Mouse (Mus musculus): ENCODE measurements around the gene Dlgap4. TPM values are rescaled to one million over a fixed set of nuclear protein-coding genes. Genes with fewer than 3 reads are reported as not detected.
A peak's percentile ranks its signal among the peaks of the same experiment; 100 is the strongest.

The Dlgap4 gene
- polyA plus RNA-seq, 1 experiment from 2014 or later: 270 TPM

DNA sequence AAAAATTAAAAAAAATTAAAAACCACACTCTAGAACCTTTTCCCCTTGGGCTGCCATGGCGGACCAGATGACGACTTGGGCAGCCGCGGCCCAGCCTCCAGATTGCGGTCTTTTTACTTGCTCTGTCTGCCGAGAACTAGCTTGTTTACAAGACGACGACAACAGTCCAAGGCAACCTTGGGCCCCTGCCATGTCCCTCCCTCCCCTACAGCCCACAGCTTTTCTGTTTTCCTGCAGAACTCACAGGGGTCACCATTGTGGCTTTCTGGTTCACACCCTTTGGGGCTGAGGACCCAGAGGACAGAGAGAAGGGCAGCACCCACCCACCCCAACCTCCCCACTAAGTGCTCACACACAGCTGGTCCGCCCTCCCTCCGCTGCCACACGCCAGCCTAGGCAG lies 149.6 kb downstream of the Dlgap4 start:
- H3K36me3 ChIP-seq (ENCODE audit: control insufficient read depth, insufficient read depth, low read length): peaks cover 45% of the 10 kb centered on the region

DNA sequence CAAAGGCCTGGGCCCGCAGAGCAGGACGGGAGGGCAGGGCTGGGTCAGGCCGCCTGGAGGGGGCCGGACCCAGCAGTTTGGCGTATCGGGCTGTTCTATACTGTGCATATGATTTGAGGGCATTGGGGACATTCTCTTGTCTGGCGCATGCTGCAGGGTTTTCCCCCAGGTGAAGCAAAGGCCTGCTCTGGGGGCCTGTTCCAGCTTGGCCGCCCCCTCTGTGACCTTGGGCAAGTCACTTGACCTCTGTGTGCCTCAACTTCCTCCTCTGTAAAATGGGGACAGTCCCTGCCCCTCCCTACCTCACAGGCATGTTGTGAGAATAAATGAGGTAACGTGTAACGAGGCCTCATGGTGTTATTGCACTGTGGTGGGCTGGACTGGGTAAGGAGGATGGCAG lies 150.5 kb downstream of the Dlgap4 start:
- 91% methylated on average over 10 of the region's 10 CpGs for WGBS
- ATAC-seq: no peak
- Histone ChIP-seq H3K36me3 (ENCODE audit: control insufficient read depth, insufficient read depth, low read length) (peaks cover 37% of the 10 kb centered on the region), H3K4me1 (ENCODE audit: control insufficient read depth, insufficient read depth, low read length) (no peaks in the 10 kb centered on the region), H3K9me3 (replicated peaks; ENCODE audit: control insufficient read depth, low read length, poor library complexity, severe bottlenecking) (no peaks in the 10 kb centered on the region), H3K27me3 (ENCODE audit: control insufficient read depth, insufficient read depth, low read depth, low read length) (no peaks in the 10 kb centered on the region), H3K27ac (ENCODE audit: low read length) (no peak overlapping the region), H3K9ac (ENCODE audit: low read depth, low read length) (no peak overlapping the region), H3K4me3 (ENCODE audit: low read depth, low read length) (no peak overlapping the region), H3K4me2 (ENCODE audit: low read length) (no peak overlapping the region)

More for the DNA sequence above, 149.6 kb downstream of the Dlgap4 start:
- Histone ChIP-seq H3K27ac (ENCODE audit: low read length) (no peak overlapping the region), H3K4me1 (ENCODE audit: control insufficient read depth, insufficient read depth, low read length) (no peaks in the 10 kb centered on the region), H3K9ac (ENCODE audit: low read depth, low read length) (no peak overlapping the region), H3K4me3 (ENCODE audit: low read depth, low read length) (no peak overlapping the region), H3K9me3 (replicated peaks; ENCODE audit: control insufficient read depth, low read length, poor library complexity, severe bottlenecking) (no peaks in the 10 kb centered on the region), H3K27me3 (ENCODE audit: control insufficient read depth, insufficient read depth, low read depth, low read length) (no peaks in the 10 kb centered on the region), H3K4me2 (ENCODE audit: low read length) (no peak overlapping the region)
- no peak for ATAC-seq
- WGBS: 84% methylated on average over 11 of the region's 11 CpGs

- WGBS: 62% methylated on average over 4 of the region's 4 CpGs
- Histone ChIP-seq H3K27me3 (ENCODE audit: control insufficient read depth, insufficient read depth, low read depth, low read length) (no peaks in the 10 kb centered on the region), H3K9me3 (replicated peaks; ENCODE audit: control insufficient read depth, low read length, poor library complexity, severe bottlenecking) (no peaks in the 10 kb centered on the region), H3K4me1 (ENCODE audit: control insufficient read depth, insufficient read depth, low read length) (no peaks in the 10 kb centered on the region), H3K4me3 (ENCODE audit: low read depth, low read length) (no peak overlapping the region), H3K36me3 (ENCODE audit: control insufficient read depth, insufficient read depth, low read length) (peaks cover 30% of the 10 kb centered on the region), H3K27ac (ENCODE audit: low read length) (no peak overlapping the region), H3K4me2 (ENCODE audit: low read length) (no peak overlapping the region), H3K9ac (ENCODE audit: low read depth, low read length) (no peak overlapping the region)
- ATAC-seq: no peak
Measured at GRCm38 (mm10) chr2:156764747-156765146, 151.2 kb downstream of the Dlgap4 start.

- no peak overlapping the region for H3K9ac ChIP-seq (ENCODE audit: low read depth, low read length)
- no peak overlapping the region for H3K27ac ChIP-seq (ENCODE audit: low read length)
- no peak overlapping the region for H3K4me2 ChIP-seq (ENCODE audit: low read length)
- H3K9me3 ChIP-seq (replicated peaks; ENCODE audit: control insufficient read depth, low read length, poor library complexity, severe bottlenecking): no peaks in the 10 kb centered on the region
- 90% methylated on average over 8 of the region's 8 CpGs for WGBS
- H3K27me3 ChIP-seq (ENCODE audit: control insufficient read depth, insufficient read depth, low read depth, low read length): no peaks in the 10 kb centered on the region
- peaks cover 29% of the 10 kb centered on the region for H3K36me3 ChIP-seq (ENCODE audit: control insufficient read depth, insufficient read depth, low read length)
- H3K4me3 ChIP-seq (ENCODE audit: low read depth, low read length): no peak overlapping the region
- ATAC-seq: no peak
- no peaks in the 10 kb centered on the region for H3K4me1 ChIP-seq (ENCODE audit: control insufficient read depth, insufficient read depth, low read length)
Measured at GRCm38 (mm10) chr2:156765593-156765992, 152.1 kb downstream of the Dlgap4 start.

- Histone ChIP-seq H3K4me2 (ENCODE audit: low read length) (no peak overlapping the region), H3K9ac (ENCODE audit: low read depth, low read length) (no peak overlapping the region), H3K27ac (ENCODE audit: low read length) (no peak overlapping the region), H3K4me1 (ENCODE audit: control insufficient read depth, insufficient read depth, low read length) (no peaks in the 10 kb centered on the region), H3K27me3 (ENCODE audit: control insufficient read depth, insufficient read depth, low read depth, low read length) (no peaks in the 10 kb centered on the region), H3K36me3 (ENCODE audit: control insufficient read depth, insufficient read depth, low read length) (peaks cover 21% of the 10 kb centered on the region), H3K4me3 (ENCODE audit: low read depth, low read length) (no peak overlapping the region), H3K9me3 (replicated peaks; ENCODE audit: control insufficient read depth, low read length, poor library complexity, severe bottlenecking) (no peaks in the 10 kb centered on the region)
- ATAC-seq: no peak
- WGBS: 82% methylated on average over 10 of the region's 10 CpGs
Measured at GRCm38 (mm10) chr2:156766227-156767019, 152.9 kb downstream of the Dlgap4 start.

GRCm38 (mm10) chr2:156767108-156767507 lies 153.6 kb downstream of the Dlgap4 start:
- H3K27me3 ChIP-seq (ENCODE audit: control insufficient read depth, insufficient read depth, low read depth, low read length): no peaks in the 10 kb centered on the region
- 0 out of 2 replicates have a peak overlapping the region, but pooled peaks have one; percentile 50 for H3K27ac ChIP-seq (ENCODE audit: low read length)
- no peaks in the 10 kb centered on the region for H3K9me3 ChIP-seq (replicated peaks; ENCODE audit: control insufficient read depth, low read length, poor library complexity, severe bottlenecking)
- 76% methylated on average over 5 of the region's 5 CpGs for WGBS
- no peak overlapping the region for H3K9ac ChIP-seq (ENCODE audit: low read depth, low read length)
- peaks cover 15% of the 10 kb centered on the region for H3K36me3 ChIP-seq (ENCODE audit: control insufficient read depth, insufficient read depth, low read length)
- H3K4me3 ChIP-seq (ENCODE audit: low read depth, low read length): no peak overlapping the region
- H3K4me1 ChIP-seq (ENCODE audit: control insufficient read depth, insufficient read depth, low read length): no peaks in the 10 kb centered on the region
- no peak overlapping the region for H3K4me2 ChIP-seq (ENCODE audit: low read length)
- no peak for ATAC-seq

GRCm38 (mm10) chr2:156769274-156769673 lies 155.8 kb downstream of the Dlgap4 start:
- H3K9me3 ChIP-seq (replicated peaks; ENCODE audit: control insufficient read depth, low read length, poor library complexity, severe bottlenecking): no peaks in the 10 kb centered on the region
- no peak overlapping the region for H3K9ac ChIP-seq (ENCODE audit: low read depth, low read length)
- H3K4me1 ChIP-seq (ENCODE audit: control insufficient read depth, insufficient read depth, low read length): no peaks in the 10 kb centered on the region
- H3K4me2 ChIP-seq (ENCODE audit: low read length): no peak overlapping the region
- H3K27me3 ChIP-seq (ENCODE audit: control insufficient read depth, insufficient read depth, low read depth, low read length): no peaks in the 10 kb centered on the region
- no peak overlapping the region for H3K4me3 ChIP-seq (ENCODE audit: low read depth, low read length)
- H3K27ac ChIP-seq (ENCODE audit: low read length): no peak overlapping the region
- WGBS: 86% methylated on average over 12 of the region's 12 CpGs
- ATAC-seq: no peak
- H3K36me3 ChIP-seq (ENCODE audit: control insufficient read depth, insufficient read depth, low read length): peaks cover 1% of the 10 kb centered on the region

- Histone ChIP-seq H3K4me1 (ENCODE audit: control insufficient read depth, insufficient read depth, low read length) (peaks cover 10% of the 10 kb centered on the region), H3K4me2 (ENCODE audit: low read length) (no peak overlapping the region), H3K27me3 (ENCODE audit: control insufficient read depth, insufficient read depth, low read depth, low read length) (no peaks in the 10 kb centered on the region), H3K27ac (ENCODE audit: low read length) (no peak overlapping the region), H3K9me3 (replicated peaks; ENCODE audit: control insufficient read depth, low read length, poor library complexity, severe bottlenecking) (no peaks in the 10 kb centered on the region), H3K9ac (ENCODE audit: low read depth, low read length) (no peak overlapping the region), H3K36me3 (ENCODE audit: control insufficient read depth, insufficient read depth, low read length) (no peaks in the 10 kb centered on the region), H3K4me3 (ENCODE audit: low read depth, low read length) (no peak overlapping the region)
- no peak for ATAC-seq
Measured at GRCm38 (mm10) chr2:156773470-156773869, 160.0 kb downstream of the Dlgap4 start.

- ATAC-seq: no peak
- H3K4me2 ChIP-seq (ENCODE audit: low read length): peak overlapping the region; percentile 69
- WGBS: 72% methylated on average over 13 of the region's 13 CpGs
- peak overlapping the region; percentile 1; the same call in 1 of the 2 replicates for H3K27ac ChIP-seq (ENCODE audit: low read length)
- no peaks in the 10 kb centered on the region for H3K9me3 ChIP-seq (replicated peaks; ENCODE audit: control insufficient read depth, low read length, poor library complexity, severe bottlenecking)
- no peak overlapping the region for H3K4me3 ChIP-seq (ENCODE audit: low read depth, low read length)
- no peaks in the 10 kb centered on the region for H3K36me3 ChIP-seq (ENCODE audit: control insufficient read depth, insufficient read depth, low read length)
- no peaks in the 10 kb centered on the region for H3K27me3 ChIP-seq (ENCODE audit: control insufficient read depth, insufficient read depth, low read depth, low read length)
- no peak overlapping the region for H3K9ac ChIP-seq (ENCODE audit: low read depth, low read length)
- peaks cover 10% of the 10 kb centered on the region for H3K4me1 ChIP-seq (ENCODE audit: control insufficient read depth, insufficient read depth, low read length)
Measured at GRCm38 (mm10) chr2:156774035-156774737, 160.7 kb downstream of the Dlgap4 start.

Measured in midbrain, embryonic 16.5 days (tissue).